Mouse (Mus musculus) megakaryocyte, embryonic 14.5 days (primary cell): ENCODE data around the gene Rmnd5b.
A peak's percentile ranks its signal among the peaks of the same experiment; 100 is the strongest.

Experiments used
- FLI1 ChIP-seq: IDR thresholded peaks from 2 replicates; pipeline ENCODE4 v1.6.1; 2012; ENCODE audit warnings: low read length, inconsistent platforms, mixed read lengths
- GATA1 ChIP-seq: IDR thresholded peaks from 3 replicates; pipeline ENCODE4 v1.6.1; 2012; ENCODE audit warnings: mixed read lengths, low read length, inconsistent platforms, borderline replicate concordance

GRCm38 (mm10) chr11:51584431-51585248 is 51.1 kb downstream of the Rmnd5b start, which contains the start of gene Phykpl:
- no peak for TF ChIP-seq FLI1
- peak; percentile 70; the same call in 1 of the 3 replicates for TF ChIP-seq GATA1
